Mouse (Mus musculus) heart, embryonic 14.5 days (tissue): ENCODE data around the gene Sgms1. TPM values are rescaled to one million over a fixed set of nuclear protein-coding genes. Genes with fewer than 3 reads are reported as not detected.
A peak's percentile ranks its signal among the peaks of the same experiment; 100 is the strongest.

Source experiments
- ATAC-seq: fragments of 200-750 bp; cut with Nextera tagmentation; 2 replicates; pipeline ENCODE4 v1.8.0; 2017; ENCODE audit warnings: low read depth, moderate TSS enrichment; ENCODE audit not compliant: insufficient number of reproducible peaks, insufficient read depth, low FRiP score
- H3K27ac ChIP-seq, 2 experiments: fragments of 200-500 bp in 1 of 2; fragments of 300-500 bp in 1 of 2; sonication (generic) in 1 of 2; replicated peaks in 1 of 2; 2 replicates each; pipeline ENCODE4 v1.5.1; 2012 to 2014; ENCODE audit warnings: low read depth in 2 of 2, low read length in 2 of 2, control low read depth in 1 of 2, mild to moderate bottlenecking in 1 of 2, mixed read lengths in 1 of 2; ENCODE audit not compliant: control insufficient read depth in 1 of 2, insufficient read depth in 1 of 2
- H3K27me3 ChIP-seq: fragments of 300-500 bp; sonication (generic); 2 replicates; pipeline ENCODE4 v1.6.1; 2014; ENCODE audit warnings: mild to moderate bottlenecking, low read length, control low read depth; ENCODE audit not compliant: control insufficient read depth, insufficient read depth
- H3K36me3 ChIP-seq: fragments of 300-500 bp; sonication (generic); 2 replicates; pipeline ENCODE4 v1.6.1; 2014; ENCODE audit warnings: mild to moderate bottlenecking, control low read depth, low read length, mixed read lengths; ENCODE audit not compliant: control insufficient read depth, insufficient read depth
- H3K4me1 ChIP-seq, 2 experiments: fragments of 200-500 bp in 1 of 2; fragments of 300-500 bp in 1 of 2; sonication (generic) in 1 of 2; 2 replicates each; pipeline ENCODE4 v1.6.1; 2012 to 2014; ENCODE audit warnings: low read length in 2 of 2, control low read depth in 1 of 2, mixed read lengths in 1 of 2; ENCODE audit not compliant: control insufficient read depth in 2 of 2, insufficient read depth in 2 of 2
- H3K4me2 ChIP-seq: fragments of 300-500 bp; sonication (generic); 2 replicates; pipeline ENCODE4 v1.6.1; 2014; ENCODE audit warnings: mild to moderate bottlenecking, low read length
- H3K4me3 ChIP-seq, 2 experiments: fragments of 200-500 bp in 1 of 2; fragments of 300-500 bp in 1 of 2; sonication (generic) in 1 of 2; 2 replicates each; pipeline ENCODE4 v1.5.1; 2012 to 2014; ENCODE audit warnings: low read length in 2 of 2, mild to moderate bottlenecking in 2 of 2, control low read depth in 1 of 2, low read depth in 1 of 2, moderate library complexity in 1 of 2; ENCODE audit not compliant: control insufficient read depth in 1 of 2, insufficient read depth in 1 of 2
- H3K9ac ChIP-seq: fragments of 300-500 bp; sonication (generic); 2 replicates; pipeline ENCODE4 v1.6.1; 2014; ENCODE audit warnings: mild to moderate bottlenecking, low read length
- H3K9me3 ChIP-seq: fragments of 300-500 bp; sonication (generic); 2 replicates; pipeline ENCODE4 v1.6.1; 2016; ENCODE audit warnings: low read length, control low read depth; ENCODE audit not compliant: control insufficient read depth
- WGBS: fragments of 180-500 bp; shearing (Covaris S2); extraction: QIAGEN DNeasy Blood & Tissue Kit; methylation state at CpG from one replicate; pipeline ENCODE4 v1.1.7; 2014; 5-methylcytosine and 5-hydroxymethylcytosine counted together
- polyA plus RNA-seq: library from polyadenylated mRNA; unstranded; fragments of >200 nt; fragmentation: Nextera tagmentation; extraction: Ambion mirVana; gene quantifications from 2 replicates; pipeline ENCODE4 v1.2.1, GENCODE M21; 2014

Sgms1 gene
- polyA plus RNA-seq, 1 experiment from 2014 or later: 41.3 TPM

DNA sequence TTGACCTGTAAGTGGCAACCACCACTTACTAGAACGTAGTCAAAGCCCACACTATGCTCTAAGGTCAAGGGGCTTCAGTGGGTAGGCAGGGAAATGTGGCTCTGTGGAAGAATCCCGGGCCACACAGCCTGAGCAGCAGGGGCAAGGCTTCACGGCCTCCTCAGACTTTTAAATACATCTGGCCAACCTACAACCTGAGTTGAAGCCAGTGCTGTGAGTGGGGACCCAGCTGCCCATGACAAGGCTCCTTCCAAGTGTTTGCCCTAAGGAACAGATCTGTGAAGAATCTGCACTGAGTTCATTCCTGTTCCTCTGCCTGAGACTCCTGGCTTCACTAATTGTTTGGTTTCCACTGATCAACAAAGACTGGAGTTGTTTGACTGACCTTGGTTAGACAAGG lies 1.9 kb upstream of the Sgms1 start:
- ATAC-seq: no peak
- Histone ChIP-seq H3K4me1 (peaks cover 9 to 15% of the 10 kb centered on the region in 2 experiments), H3K9ac (no peak overlapping the region), H3K36me3 (no peaks in the 10 kb centered on the region; the same call in 1 of the 2 replicates), H3K4me3 (no peak overlapping the region), H3K4me2 (no peak overlapping the region), H3K27ac (no peak overlapping the region), H3K27me3 (no peaks in the 10 kb centered on the region), H3K9me3 (no peaks in the 10 kb centered on the region)
- WGBS: 94% methylated on average over 3 of the region's 3 CpGs

DNA sequence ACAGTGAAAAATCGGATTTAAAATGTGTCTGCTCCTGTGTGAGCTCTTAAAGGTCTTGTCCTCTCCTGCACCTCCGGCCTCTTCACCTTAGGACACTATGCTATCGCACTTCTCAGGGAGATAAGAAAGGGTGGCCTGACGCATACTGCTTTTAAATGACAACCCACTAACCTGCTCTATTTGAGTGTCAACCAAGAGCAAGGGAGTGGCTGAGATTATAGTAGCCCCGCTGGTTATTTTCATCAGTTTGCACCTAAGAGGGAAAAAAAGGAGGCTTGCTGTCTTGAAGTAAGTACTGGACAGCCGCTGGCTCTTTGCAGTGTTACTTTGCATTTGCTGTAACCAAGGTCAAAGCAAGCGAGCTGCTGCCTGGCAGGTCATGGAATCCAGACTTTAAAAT lies 602 bp upstream of the Sgms1 start:
- no peaks in the 10 kb centered on the region; the same call in 1 of the 2 replicates for H3K36me3 ChIP-seq
- peak overlapping the region; percentile 90 to 98 for H3K4me3 ChIP-seq
- peak overlapping the region; percentile 98 for H3K27ac ChIP-seq
- whole genome bisulfite sequencing: 19% methylated on average over 7 of the region's 7 CpGs
- peaks cover 10 to 18% of the 10 kb centered on the region in 2 experiments for H3K4me1 ChIP-seq
- no peak for ATAC-seq
- peak overlapping the region; percentile 95 for H3K9ac ChIP-seq
- H3K9me3 ChIP-seq: no peaks in the 10 kb centered on the region
- H3K27me3 ChIP-seq: no peaks in the 10 kb centered on the region
- H3K4me2 ChIP-seq: peak overlapping the region; percentile 83

DNA sequence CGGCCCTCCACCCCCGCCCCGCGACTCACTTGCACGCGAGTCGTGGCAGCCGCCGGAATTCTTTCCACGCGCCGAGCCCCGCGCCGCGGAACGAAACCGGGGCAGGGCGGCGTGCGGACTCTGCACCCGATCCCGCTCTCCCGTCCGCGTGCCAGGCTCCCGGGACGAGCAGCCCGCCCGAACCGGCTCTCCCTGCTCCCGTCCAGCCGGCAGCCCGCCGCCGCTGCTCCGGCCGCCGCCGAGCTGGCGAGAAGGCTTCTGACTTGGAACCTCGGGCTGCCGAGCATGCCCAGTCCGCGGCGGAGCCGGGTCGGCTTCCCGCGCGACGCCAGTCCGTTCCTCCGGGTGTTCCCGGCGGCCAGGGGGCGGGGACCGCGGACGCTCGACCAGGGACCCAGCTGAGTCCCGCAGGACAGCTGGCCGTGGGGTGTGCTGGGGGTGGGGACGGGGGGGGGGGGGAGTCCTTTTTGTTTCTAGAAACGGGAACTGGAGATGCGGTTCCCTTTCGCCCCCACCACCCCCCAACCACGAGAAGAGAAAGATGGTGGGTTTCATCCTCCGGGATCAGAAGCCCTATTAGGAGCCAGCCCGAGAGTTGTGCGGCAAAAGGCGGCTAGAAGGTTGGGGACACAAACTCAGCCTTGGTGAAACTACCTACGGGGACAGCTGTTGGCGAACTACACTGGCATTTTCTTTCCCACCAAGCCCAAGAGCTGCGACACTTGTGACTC lies 1.2 kb downstream of the Sgms1 start:
- H3K4me1 ChIP-seq: peaks cover 10 to 18% of the 10 kb centered on the region in 2 experiments
- H3K36me3 ChIP-seq: no peaks in the 10 kb centered on the region; the same call in 1 of the 2 replicates
- peak overlapping the region; percentile 95 for H3K9ac ChIP-seq
- H3K27me3 ChIP-seq: no peaks in the 10 kb centered on the region
- peak overlapping the region; percentile 90 to 98 for H3K4me3 ChIP-seq
- no peaks in the 10 kb centered on the region for H3K9me3 ChIP-seq
- peak overlapping the region; percentile 98 to 99 for H3K27ac ChIP-seq
- H3K4me2 ChIP-seq: peak overlapping the region; percentile 83
- under 1% methylated on average over 75 of the region's 75 CpGs for WGBS
- ATAC-seq: peak; percentile 87

DNA sequence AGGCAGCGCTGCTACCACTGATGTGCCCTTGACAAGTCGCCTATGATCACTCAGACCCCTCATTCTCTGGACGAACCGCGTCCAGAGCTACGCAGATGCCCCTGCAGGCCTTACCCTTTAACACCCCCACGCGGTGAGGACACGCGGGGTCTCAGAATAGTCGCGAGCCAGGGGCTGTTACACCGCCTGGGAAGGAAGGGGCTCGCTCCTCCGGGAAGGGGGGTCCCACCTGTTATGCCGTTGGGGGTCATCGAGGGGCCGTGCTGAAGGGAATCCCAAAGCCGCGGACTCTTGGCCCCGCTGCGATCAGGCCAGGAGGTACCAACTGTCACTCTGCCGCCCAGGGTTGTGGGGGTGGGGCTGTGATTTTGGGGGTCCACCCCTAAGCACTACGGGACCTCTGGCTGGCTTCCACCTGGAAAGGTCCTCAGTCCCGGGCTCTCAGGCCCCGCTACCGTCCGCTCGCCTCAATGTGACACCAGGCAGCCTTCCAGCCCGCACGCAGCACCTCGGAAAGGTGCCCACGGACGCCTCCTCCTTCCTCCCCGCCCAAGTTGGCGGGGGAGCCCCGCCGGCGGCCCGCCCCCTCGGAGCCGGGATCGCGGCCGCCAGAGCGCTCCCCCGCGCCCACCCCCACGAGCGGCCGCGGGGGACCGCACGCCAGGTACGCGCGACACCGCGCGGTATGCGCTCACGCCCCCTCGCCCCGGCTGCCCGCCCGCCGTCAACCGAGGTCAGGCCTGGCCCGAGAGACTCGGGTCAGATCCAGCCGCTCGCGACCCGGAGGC lies 1.9 kb downstream of the Sgms1 start:
- H3K4me2 ChIP-seq: peak overlapping the region; percentile 83
- ATAC-seq: peak; percentile 40
- under 1% methylated on average over 66 of the region's 74 CpGs for WGBS
- H3K36me3 ChIP-seq: no peaks in the 10 kb centered on the region; the same call in 1 of the 2 replicates
- peaks cover 10 to 22% of the 10 kb centered on the region in 2 experiments for H3K4me1 ChIP-seq
- peak overlapping the region; percentile 95 for H3K9ac ChIP-seq
- H3K4me3 ChIP-seq: peak overlapping the region; percentile 90 to 98
- peak overlapping the region; percentile 90 to 98; a peak in 3 of 4 replicates for H3K27ac ChIP-seq
- H3K9me3 ChIP-seq: no peaks in the 10 kb centered on the region
- H3K27me3 ChIP-seq: no peaks in the 10 kb centered on the region

DNA sequence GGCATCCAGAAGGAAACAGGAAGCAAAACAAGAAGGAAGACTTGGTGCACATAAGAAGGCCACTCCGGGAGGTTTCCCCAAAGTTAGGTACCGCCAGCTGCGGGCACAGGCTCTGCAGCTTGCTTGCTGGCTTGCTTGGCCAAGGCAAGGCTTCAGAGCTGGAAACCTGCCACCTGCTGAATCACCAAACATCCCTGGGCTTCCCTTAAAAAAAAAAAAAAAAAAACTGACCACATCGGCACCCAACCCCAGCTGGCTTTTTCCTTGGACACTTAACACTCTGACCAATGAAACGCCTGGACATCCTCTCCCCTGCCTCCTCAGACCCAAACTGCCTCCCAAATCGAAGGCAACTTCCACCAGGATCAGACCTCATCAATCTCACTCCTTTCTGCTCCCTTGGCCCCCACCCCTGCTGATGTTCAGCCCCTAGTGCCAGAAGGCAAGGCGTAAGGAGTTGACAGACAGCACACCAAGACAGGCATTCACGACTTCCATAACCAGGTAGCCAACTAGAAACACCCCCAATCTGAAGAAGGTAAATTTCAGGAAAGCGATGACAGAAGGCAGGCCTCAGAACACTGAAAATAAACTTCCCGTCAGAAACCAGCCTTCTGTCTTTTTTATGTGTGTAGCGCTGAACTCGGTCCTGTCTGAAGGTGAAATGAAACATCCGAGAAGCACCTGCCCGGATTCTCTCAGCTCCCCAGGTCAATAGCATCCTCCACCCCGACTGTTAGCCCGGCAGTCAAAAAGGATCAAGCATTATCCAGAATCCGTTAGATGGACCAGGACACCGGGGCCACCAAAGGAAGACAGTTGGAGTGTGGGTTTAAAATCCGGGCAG lies 2.7 kb downstream of the Sgms1 start:
- no peak for ATAC-seq
- no peaks in the 10 kb centered on the region; the same call in 1 of the 2 replicates for H3K36me3 ChIP-seq
- peak overlapping the region; percentile 95 for H3K9ac ChIP-seq
- no peaks in the 10 kb centered on the region for H3K27me3 ChIP-seq
- WGBS: 17% methylated on average over 19 of the region's 19 CpGs
- peak overlapping the region; percentile 90 to 98 for H3K4me3 ChIP-seq
- H3K27ac ChIP-seq: peak overlapping the region; percentile 0 to 98; a peak in 2 of 4 replicates
- H3K4me2 ChIP-seq: peak overlapping the region; percentile 83
- peaks cover 10 to 26% of the 10 kb centered on the region in 2 experiments for H3K4me1 ChIP-seq
- no peaks in the 10 kb centered on the region for H3K9me3 ChIP-seq

DNA sequence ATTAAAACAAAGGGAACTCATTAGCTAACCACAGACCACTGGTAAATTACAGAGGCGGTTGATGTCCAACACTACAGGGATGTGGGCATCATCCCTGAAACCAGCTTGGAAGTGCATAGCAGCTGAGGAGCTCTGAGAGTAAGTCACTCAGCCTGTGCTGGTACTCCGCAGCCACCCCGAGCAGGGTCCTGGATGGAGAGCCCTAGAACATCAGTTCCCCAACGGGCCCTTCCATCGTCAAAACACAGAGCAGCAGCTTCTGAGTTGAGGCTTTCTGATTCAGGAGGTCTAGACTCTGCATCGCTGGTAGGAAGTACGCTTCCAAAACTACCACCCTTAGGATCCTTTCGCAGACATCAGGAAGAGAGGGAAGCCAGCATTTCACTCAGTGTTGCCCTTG lies 5.8 kb downstream of the Sgms1 start:
- Histone ChIP-seq H3K9ac (no peak overlapping the region), H3K27me3 (no peaks in the 10 kb centered on the region), H3K9me3 (no peaks in the 10 kb centered on the region), H3K4me3 (no peak overlapping the region), H3K4me1 (peaks cover 18 to 40% of the 10 kb centered on the region in 2 experiments), H3K4me2 (no peak overlapping the region), H3K27ac (no peak overlapping the region), H3K36me3 (no peaks in the 10 kb centered on the region)
- 92% methylated on average over 8 of the region's 8 CpGs for WGBS
- no peak for ATAC-seq

DNA sequence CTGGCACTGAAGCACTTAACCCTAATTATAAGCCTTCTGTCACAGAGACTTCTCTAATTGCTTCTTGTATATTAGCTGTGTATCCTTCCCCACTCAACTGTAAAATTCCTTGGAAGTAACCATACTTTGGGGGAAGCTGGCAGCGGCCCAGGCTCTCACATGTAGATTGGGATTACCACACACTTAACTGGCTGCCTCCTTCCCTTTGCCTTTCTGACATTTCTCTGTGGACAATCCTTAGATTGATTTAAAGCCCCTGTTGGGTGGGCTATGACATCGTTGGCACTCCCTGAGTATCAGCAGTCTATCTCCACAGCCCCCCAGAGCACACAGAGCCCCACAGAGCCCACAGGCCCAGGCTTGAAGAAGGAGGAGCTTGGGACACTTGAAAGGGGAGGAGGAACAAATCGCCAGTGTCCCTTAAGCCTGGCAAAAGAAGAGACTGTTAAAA lies 8.0 kb downstream of the Sgms1 start:
- Histone ChIP-seq H3K4me1 (peaks cover 31 to 56% of the 10 kb centered on the region in 2 experiments), H3K4me3 (no peak overlapping the region), H3K9ac (0 out of 2 replicates have a peak overlapping the region, but pooled peaks have one; percentile 21), H3K36me3 (no peaks in the 10 kb centered on the region), H3K27ac (no peak overlapping the region), H3K4me2 (no peak overlapping the region), H3K27me3 (no peaks in the 10 kb centered on the region), H3K9me3 (no peaks in the 10 kb centered on the region)
- no peak for ATAC-seq
- WGBS: 65% methylated on average over 3 of the region's 3 CpGs
